Mouse (Mus musculus): ENCODE measurements around the gene Myof. TPM values are rescaled to one million over a fixed set of nuclear protein-coding genes. Genes with fewer than 3 reads are reported as not detected.

Gene Myof
- total RNA-seq, 2 experiments from 2014 or later: 0.96 to 1.5 TPM

DNA sequence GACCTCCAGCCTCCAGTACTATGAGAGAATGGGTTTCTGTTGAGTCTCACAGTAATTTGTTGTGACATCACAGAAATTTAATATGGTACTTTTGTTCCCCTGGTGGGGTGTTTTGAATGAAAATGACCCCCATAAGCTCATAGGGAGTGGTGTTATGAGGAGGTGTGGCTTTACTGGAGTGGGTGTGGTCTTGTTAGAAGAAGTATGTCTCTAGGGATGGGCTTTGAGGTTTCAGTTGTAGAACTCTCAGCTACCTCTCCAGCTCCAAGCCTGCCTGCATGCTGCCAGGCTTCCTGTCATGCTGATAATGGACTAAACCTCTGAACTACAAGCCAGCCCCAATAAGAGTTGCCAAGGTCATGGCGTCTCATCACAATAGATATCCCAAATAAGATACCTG is 6.3 kb upstream of the Myof start:
- no peak for ATAC-seq (replicated peaks; ENCODE audit: low FRiP score, poor library complexity, severe bottlenecking)

DNA sequence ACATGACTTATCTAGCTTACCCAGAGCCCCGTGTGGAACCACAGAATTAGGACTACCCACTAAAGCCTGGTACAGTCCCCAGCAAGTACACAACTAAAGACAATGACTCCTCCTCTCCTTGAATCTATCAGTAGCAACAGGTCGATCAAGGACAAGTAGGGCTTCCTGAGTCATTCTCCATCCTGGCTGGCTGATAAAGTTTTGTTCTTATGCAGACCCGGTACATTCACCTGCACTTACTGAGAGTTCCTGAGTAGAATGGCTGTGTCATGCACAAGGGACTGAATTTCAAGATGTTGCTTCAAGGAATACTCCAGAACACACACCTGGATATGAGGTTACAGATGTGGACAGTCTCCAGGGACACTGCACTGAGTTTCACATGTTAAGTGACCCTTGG is 1.8 kb upstream of the Myof start:
- ATAC-seq (replicated peaks; ENCODE audit: low FRiP score, poor library complexity, severe bottlenecking): no peak

DNA sequence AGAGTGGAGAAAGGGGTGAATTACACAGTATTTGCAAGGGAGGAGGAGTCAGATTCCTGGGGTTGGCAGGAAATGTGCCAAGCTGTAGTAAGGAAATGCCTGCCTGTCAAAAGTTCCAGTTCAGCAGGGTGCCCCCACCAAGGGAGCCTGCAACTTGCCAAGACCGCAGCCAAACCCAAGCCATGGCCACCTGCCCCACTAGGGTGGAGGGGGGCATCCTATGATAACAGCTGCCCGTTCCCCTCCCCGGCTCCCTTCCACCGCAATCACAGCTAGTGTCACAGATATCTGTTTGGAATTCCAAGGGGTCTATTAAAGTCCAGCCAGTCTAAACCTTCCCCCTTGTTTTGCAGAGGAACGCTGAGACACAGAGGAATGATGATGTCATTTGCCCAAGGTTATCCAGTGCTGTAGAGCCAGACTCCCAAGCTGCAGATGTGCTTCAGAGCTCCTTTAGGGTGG is 1.1 kb downstream of the Myof start:
- no peak for ATAC-seq (replicated peaks; ENCODE audit: low FRiP score, poor library complexity, severe bottlenecking)

- no peak for ATAC-seq (replicated peaks; ENCODE audit: low FRiP score, poor library complexity, severe bottlenecking)
Observed at GRCm38 (mm10) chr19:38038267-38038666, 5.1 kb downstream of the Myof start.

DNA sequence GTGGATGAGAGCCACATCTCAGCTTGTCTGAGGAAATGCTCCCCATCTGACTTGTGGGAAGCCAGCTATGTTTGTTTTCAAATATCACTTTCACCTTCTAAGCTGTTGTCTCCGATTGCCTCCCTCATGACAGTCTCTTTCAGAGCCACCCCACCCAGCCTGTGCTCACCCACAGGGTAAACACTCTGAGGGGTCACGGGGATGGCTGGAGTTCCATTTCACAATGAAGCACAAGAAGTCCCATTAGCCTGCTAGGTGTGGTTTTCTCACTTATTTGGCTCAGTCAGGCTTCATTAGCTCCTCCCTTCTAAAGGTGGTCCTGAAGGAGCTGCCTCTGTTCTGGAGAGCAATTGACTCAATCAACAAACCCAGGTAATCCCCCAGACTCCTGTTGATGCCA is 7.6 kb downstream of the Myof start:
- no peak for ATAC-seq (replicated peaks; ENCODE audit: low FRiP score, poor library complexity, severe bottlenecking)

- no peak for ATAC-seq (replicated peaks; ENCODE audit: low FRiP score, poor library complexity, severe bottlenecking)
Observed at GRCm38 (mm10) chr19:38034696-38035095, 8.7 kb downstream of the Myof start.

DNA sequence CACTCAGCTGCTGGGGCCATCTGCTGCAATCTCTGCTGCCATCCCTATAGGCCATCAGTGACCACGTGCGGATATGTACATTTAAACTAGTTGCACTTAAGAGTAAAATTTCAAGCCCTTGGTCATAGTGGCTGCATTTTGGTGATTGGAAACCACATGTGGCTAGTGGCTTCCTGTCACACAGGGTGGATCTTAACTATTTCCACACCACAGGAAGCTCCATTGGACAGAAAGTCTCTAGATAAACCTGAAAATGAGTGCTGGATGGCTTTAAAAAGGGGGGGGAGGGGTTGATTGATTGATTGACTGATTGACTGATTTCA is 9.7 kb downstream of the Myof start:
- no peak for ATAC-seq (replicated peaks; ENCODE audit: low FRiP score, poor library complexity, severe bottlenecking)

- ATAC-seq (replicated peaks; ENCODE audit: low FRiP score, poor library complexity, severe bottlenecking): no peak
Observed at GRCm38 (mm10) chr19:38032993-38033734, 10.2 kb downstream of the Myof start.

DNA sequence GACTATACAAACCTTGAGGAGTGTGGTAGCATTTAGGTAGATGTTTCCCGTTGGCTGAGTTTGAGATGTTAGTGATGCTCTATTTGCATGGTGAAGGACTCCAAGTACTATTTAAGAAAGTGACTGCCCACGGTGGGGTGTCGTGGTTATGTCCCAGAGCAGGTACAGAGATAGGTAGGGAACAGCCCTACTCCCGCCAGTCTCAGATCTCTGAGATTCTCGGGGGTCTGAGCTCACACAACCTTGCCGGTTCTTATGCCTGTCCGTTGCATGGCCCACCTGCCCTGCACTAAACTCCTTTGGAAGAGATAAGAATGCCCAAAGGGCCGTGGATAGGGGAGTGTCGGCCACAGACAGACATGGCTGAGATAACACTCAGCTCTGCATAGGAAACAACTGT is 12.2 kb downstream of the Myof start:
- ATAC-seq (replicated peaks; ENCODE audit: low FRiP score, poor library complexity, severe bottlenecking): no peak

- ATAC-seq (replicated peaks; ENCODE audit: low FRiP score, poor library complexity, severe bottlenecking): no peak
Observed at GRCm38 (mm10) chr19:38030673-38031137, 12.7 kb downstream of the Myof start.

- no peak for ATAC-seq (replicated peaks; ENCODE audit: low FRiP score, poor library complexity, severe bottlenecking)
Observed at GRCm38 (mm10) chr19:38029871-38030270, 13.5 kb downstream of the Myof start.

DNA sequence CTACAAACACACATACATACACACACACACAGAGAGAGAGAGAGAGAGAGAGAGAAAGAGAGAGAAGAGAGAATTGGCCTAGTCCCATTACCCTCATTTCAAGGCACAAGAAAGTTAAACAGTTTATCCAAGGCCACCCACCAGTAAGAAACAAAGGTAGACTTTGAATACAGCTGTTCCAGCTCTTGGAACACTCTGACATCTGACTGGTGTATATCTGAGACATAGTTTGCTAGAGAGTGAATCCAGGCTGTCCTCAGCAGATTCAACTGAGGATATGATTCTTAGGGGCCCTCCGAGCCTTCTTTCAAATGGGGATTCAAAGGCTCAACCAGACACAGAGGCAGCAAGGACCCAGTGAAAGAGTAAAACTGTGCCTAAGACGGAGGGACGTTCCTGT is 14.1 kb downstream of the Myof start:
- ATAC-seq (replicated peaks; ENCODE audit: low FRiP score, poor library complexity, severe bottlenecking): no peak

GRCm38 (mm10) chr19:38027881-38028521 is 15.4 kb downstream of the Myof start:
- no peak for ATAC-seq (replicated peaks; ENCODE audit: low FRiP score, poor library complexity, severe bottlenecking)

GRCm38 (mm10) chr19:38027389-38027788 is 16.0 kb downstream of the Myof start:
- ATAC-seq (replicated peaks; ENCODE audit: low FRiP score, poor library complexity, severe bottlenecking): no peak

DNA sequence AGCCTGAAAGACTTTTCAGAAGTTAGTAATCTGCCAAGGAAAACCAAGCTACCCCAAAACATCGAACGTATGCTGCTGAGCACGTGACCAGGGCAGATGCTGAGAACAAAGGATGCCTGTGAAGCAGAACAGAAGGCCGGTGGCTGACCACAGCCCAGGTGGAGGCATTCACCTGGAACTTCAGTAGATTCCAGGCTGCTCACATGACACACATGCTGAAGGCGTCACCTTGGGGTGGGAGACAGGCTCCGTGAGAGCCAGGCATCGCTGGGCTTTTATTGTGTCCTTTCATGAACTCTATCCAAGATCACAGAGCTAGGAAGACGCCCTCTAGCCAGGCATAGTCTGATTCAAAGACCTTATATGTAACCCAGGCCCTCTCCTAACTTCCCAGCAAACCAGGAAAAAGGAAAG is 17.2 kb downstream of the Myof start:
- ATAC-seq (replicated peaks; ENCODE audit: low FRiP score, poor library complexity, severe bottlenecking): no peak

DNA sequence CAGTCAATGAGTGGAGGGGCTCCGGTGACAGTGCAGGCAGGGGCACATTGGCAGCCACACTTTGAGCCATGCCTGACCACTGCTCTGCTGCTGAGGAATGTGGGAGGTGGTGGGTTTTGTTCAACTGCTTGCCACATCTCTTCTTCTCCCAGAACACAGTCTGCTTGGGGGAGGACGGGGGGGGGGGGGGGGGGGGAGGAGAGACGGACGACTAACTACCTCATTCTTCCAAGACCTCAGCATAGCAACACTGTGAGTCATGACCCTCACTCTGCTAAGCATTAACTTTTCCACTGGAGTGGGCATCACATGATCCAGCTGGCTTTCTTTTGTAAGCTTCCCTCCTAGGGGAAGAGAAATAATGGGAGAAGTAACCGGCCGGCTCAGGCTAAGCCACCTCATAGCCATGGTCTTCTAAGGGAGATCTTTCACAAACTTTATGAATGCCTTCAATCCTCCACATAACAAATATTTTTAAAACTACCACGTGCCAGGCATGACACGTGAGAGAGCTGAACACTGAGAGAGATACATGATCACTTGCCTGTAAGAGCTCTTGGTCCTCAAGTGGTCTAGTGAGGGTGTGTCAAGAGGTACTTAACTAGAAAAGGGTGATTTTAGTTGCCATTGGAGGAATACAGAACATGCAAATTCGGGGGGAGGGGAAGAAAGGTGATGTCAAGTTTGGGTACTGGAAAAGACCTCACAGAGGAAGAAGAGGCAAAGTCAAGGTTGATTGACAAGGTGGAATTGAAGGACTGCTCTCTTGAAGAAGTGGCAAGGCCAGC is 17.9 kb downstream of the Myof start:
- ATAC-seq (replicated peaks; ENCODE audit: low FRiP score, poor library complexity, severe bottlenecking): no peak

- no peak for ATAC-seq (replicated peaks; ENCODE audit: low FRiP score, poor library complexity, severe bottlenecking)
Observed at GRCm38 (mm10) chr19:38023603-38024002, 19.8 kb downstream of the Myof start.

GRCm38 (mm10) chr19:38022710-38023109 is 20.7 kb downstream of the Myof start:
- no peak for ATAC-seq (replicated peaks; ENCODE audit: low FRiP score, poor library complexity, severe bottlenecking)

DNA sequence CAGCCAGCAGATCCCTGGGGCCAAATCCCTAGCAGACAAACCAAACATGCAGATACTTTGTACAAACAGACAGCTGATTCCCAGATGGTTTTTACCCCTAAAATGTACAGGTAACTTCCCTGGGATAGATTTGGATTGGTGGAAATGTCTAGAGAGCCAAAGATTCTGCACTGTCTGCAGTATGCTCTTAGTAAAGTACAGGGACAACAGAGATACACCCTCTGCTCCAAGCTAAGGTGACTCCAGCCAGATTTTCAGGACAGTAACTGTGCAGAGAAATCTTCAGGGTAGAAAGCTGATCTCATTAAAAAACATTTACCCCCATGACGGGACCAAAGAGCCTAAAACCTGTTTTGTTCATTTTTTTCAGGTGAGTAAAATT is 27.5 kb downstream of the Myof start:
- no peak for ATAC-seq (replicated peaks; ENCODE audit: low FRiP score, poor library complexity, severe bottlenecking)

DNA sequence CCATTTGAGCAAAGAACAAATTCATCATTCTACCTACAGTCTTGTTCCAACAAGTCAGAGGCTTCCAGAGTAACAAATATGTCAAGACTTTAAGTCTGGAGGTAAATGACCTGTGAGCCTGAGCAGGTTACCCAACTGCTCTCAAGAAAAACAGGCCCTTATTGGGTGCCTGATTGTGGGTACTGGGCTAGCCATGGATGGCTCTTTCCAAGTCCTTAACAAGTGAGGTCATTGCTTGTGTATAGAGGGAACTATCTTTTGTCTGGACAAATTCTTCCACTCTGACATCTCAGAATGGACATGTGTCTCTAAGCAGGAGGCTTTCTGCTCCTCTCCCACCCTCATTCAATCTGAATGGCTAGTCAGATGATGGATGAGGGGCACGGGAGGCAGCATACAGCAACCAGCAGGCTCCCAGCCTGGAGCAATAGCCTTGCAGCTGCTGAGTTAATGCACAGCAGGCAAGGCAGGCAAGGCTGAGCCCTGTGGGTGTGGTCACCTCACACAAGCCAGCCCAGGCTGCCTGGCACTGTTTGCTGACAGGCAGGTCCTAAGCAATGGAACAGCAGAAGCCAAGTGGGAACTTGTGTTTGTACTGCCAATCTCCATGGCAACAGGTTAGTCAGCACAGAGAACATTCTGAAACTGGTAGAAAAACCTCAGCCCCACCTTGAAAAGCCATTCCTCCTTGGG is 28.1 kb downstream of the Myof start:
- ATAC-seq (replicated peaks; ENCODE audit: low FRiP score, poor library complexity, severe bottlenecking): no peak

Measured in erythroblast, adult 5-6 weeks (primary cell).